Mouse (Mus musculus) limb, embryonic 11.5 days (tissue): Measurements from ENCODE around the gene Pitpnm1. TPM values are rescaled to one million over a fixed set of nuclear protein-coding genes. Genes with fewer than 3 reads are reported as not detected.

Experiments
- ATAC-seq: fragments of 200-750 bp; cut with Nextera tagmentation; 2 replicates; pipeline ENCODE4 v1.8.0; 2017; ENCODE audit warnings: low read depth; ENCODE audit not compliant: insufficient number of reproducible peaks, low FRiP score, low TSS enrichment
- DNase-seq: peaks from one replicate; pipeline ENCODE4 v3.0.0-alpha.2; 2015; ENCODE audit warnings: low spot score
- H3K27ac ChIP-seq: fragments of 300-500 bp; sonication (generic); replicated peaks from 2 replicates; pipeline ENCODE4 v1.5.1; 2014; ENCODE audit warnings: low read depth, mild to moderate bottlenecking, low read length
- H3K27me3 ChIP-seq: fragments of 300-500 bp; sonication (generic); 2 replicates; pipeline ENCODE4 v1.6.1; 2014; ENCODE audit warnings: mild to moderate bottlenecking, low read length, mixed read lengths; ENCODE audit not compliant: control insufficient read depth, insufficient read depth
- H3K36me3 ChIP-seq: fragments of 300-500 bp; sonication (generic); 2 replicates; pipeline ENCODE4 v1.6.1; 2014; ENCODE audit warnings: mild to moderate bottlenecking, low read length, moderate library complexity, mixed read lengths; ENCODE audit not compliant: control insufficient read depth, insufficient read depth
- H3K4me1 ChIP-seq: fragments of 300-500 bp; sonication (generic); 2 replicates; pipeline ENCODE4 v1.6.1; 2014; ENCODE audit warnings: low read length, mixed read lengths; ENCODE audit not compliant: control insufficient read depth, insufficient read depth
- H3K4me2 ChIP-seq: fragments of 300-500 bp; sonication (generic); 2 replicates; pipeline ENCODE4 v1.6.1; 2014; ENCODE audit warnings: low read depth, mild to moderate bottlenecking, moderate library complexity; ENCODE audit not compliant: severe bottlenecking
- H3K4me3 ChIP-seq: fragments of 300-500 bp; sonication (generic); 2 replicates; pipeline ENCODE4 v1.5.1; 2014; ENCODE audit warnings: low read depth, low read length
- H3K9ac ChIP-seq: fragments of 300-500 bp; sonication (generic); 2 replicates; pipeline ENCODE4 v1.6.1; 2014; ENCODE audit warnings: mild to moderate bottlenecking, low read length
- H3K9me3 ChIP-seq: fragments of 300-500 bp; sonication (generic); 2 replicates; pipeline ENCODE4 v1.6.1; 2016; ENCODE audit warnings: low read length; ENCODE audit not compliant: control insufficient read depth
- WGBS: fragments of 180-500 bp; shearing (Covaris S2); extraction: QIAGEN DNeasy Blood & Tissue Kit; methylation state at CpG from one replicate; pipeline ENCODE4 v1.1.7; 2014; 5-methylcytosine and 5-hydroxymethylcytosine counted together
- polyA plus RNA-seq: library from polyadenylated mRNA; unstranded; fragments of >200 nt; fragmentation: Nextera tagmentation; extraction: Ambion mirVana; gene quantifications from 2 replicates; pipeline ENCODE4 v1.2.1, GENCODE M21; 2014

Pitpnm1 gene
- polyA plus RNA-seq, 1 experiment from 2014 or later, result 4.8 TPM

DNA sequence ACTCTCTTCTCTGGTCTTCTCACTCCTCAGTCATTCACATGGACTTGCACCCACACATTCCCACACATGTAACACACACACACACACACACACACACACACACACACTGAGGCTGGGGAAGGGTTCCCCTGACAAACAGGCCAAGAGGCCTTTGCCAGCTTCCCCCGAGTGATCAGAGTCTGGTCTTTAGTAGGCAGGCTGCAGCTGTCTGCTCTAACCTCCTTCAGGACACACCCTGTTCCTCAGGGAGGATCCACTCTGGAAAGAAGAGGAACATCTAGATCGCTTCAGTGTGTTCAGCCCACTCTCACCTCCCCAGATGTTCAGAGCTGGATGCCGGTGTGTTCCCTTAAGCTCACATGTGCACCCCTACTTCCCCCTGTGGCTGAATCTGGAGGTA lies 5.5 kb upstream of the Pitpnm1 start:
- ATAC-seq (no peak), DNase-seq (no peak)
- Histone ChIP-seq H3K9me3 (no peaks in the 10 kb centered on the region), H3K4me3 (no peak overlapping the region), H3K4me1 (peaks cover 11% of the 10 kb centered on the region), H3K27ac (no peak overlapping the region), H3K9ac (no peak overlapping the region), H3K27me3 (no peaks in the 10 kb centered on the region; the same call in 1 of the 2 replicates), H3K4me2 (no peak overlapping the region), H3K36me3 (no peaks in the 10 kb centered on the region)
- 75% methylated on average over 3 of the region's 3 CpGs for WGBS

- Histone ChIP-seq H3K4me3 (no peak overlapping the region), H3K27me3 (peaks cover 2% of the 10 kb centered on the region; the same call in 1 of the 2 replicates), H3K27ac (no peak overlapping the region), H3K36me3 (no peaks in the 10 kb centered on the region), H3K9ac (no peak overlapping the region), H3K4me1 (peaks cover 15% of the 10 kb centered on the region), H3K9me3 (no peaks in the 10 kb centered on the region), H3K4me2 (no peak overlapping the region)
- 78% methylated on average over 5 of the region's 5 CpGs for WGBS
- ATAC-seq (no peak), DNase-seq (no peak)
Measured at GRCm38 (mm10) chr19:4094774-4095303, 5.0 kb upstream of the Pitpnm1 start.

- Histone ChIP-seq H3K9ac (no peak overlapping the region), H3K27me3 (peaks cover 7% of the 10 kb centered on the region), H3K4me3 (no peak overlapping the region), H3K9me3 (no peaks in the 10 kb centered on the region), H3K27ac (no peak overlapping the region), H3K4me2 (no peak overlapping the region), H3K4me1 (peaks cover 23% of the 10 kb centered on the region), H3K36me3 (no peaks in the 10 kb centered on the region)
- DNase-seq, result no peak
- no peak for ATAC-seq
- 70% methylated on average over 3 of the region's 3 CpGs for WGBS
Measured at GRCm38 (mm10) chr19:4095802-4096201, 4.0 kb upstream of the Pitpnm1 start.

DNA sequence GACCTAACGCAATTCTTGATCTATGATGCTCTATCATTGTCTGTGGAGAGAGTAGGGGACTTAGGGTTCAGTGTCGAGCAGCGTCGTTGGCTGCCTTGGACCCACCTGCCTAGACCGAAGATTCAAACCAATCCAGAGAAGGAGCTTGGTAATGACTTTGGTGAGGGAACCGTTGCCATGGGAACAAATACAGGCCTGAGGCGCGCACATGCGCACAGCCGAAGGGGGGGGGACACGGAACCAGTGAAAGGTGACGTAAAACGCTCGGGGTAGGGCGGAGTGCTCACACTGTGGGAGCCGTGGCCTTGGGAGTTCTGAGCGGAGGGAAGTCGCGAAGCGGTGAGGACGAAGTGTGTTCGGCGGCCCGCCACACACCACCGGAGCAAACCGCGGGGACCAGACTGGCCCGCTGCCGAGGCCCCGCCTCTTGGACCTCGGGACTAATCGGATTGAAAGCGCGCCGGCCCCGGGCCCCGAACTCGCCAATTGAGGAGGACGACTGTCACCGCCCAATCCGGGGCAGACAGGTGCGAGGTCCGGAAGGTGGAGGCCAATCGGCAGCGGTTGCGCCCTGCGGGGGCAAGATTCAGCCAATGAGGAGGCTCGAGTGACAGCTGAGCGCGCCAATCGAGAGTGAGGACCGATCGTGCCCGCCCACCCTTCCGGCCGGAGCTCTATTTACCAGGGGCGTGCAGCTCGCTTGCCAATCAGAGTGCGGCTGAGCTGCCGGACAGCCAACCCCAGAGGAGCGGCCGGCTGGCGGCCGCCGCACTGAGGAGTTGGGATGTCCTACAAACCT lies 3.0 kb upstream of the Pitpnm1 start, which contains the start of gene Cdk2ap2:
Gene Cdk2ap2 (plus strand): TSS at position 541 of the 799 bp plus-strand sequence.
- peak within 1 kb of the TSS; percentile 51 for H3K4me2 ChIP-seq
- peak; percentile 89 for ATAC-seq
- under 1% methylated on average over 62 of the region's 65 CpGs for WGBS
- H3K4me3 ChIP-seq, result peak within 1 kb of the TSS; percentile 55
- H3K9me3 ChIP-seq, result no peaks in the 10 kb centered on the region
- H3K4me1 ChIP-seq, result peaks cover 25% of the 10 kb centered on the region
- peak within 1 kb of the TSS; percentile 59 for H3K9ac ChIP-seq
- no peaks in the 10 kb centered on the region for H3K36me3 ChIP-seq
- peak within 1 kb of the TSS; percentile 51; the same call in 1 of the 2 replicates for H3K27ac ChIP-seq
- peaks cover 18% of the 10 kb centered on the region for H3K27me3 ChIP-seq
- peak; percentile 100 for DNase-seq

- H3K4me3 ChIP-seq, result peak overlapping the region; percentile 55
- no peaks in the 10 kb centered on the region for H3K9me3 ChIP-seq
- H3K4me1 ChIP-seq, result peaks cover 25% of the 10 kb centered on the region
- DNase-seq (peak; percentile 82), ATAC-seq (peak; percentile 40)
- WGBS, result 1% methylated on average over 21 of the region's 21 CpGs
- peak overlapping the region; percentile 23; the same call in 1 of the 2 replicates for H3K27ac ChIP-seq
- H3K4me2 ChIP-seq, result peak overlapping the region; percentile 51
- no peaks in the 10 kb centered on the region for H3K36me3 ChIP-seq
- peak overlapping the region; percentile 59 for H3K9ac ChIP-seq
- peaks cover 22% of the 10 kb centered on the region for H3K27me3 ChIP-seq
Measured at GRCm38 (mm10) chr19:4097441-4097825, 2.4 kb upstream of the Pitpnm1 start.

- Histone ChIP-seq H3K36me3 (no peaks in the 10 kb centered on the region), H3K4me1 (peaks cover 25% of the 10 kb centered on the region), H3K9ac (no peak overlapping the region), H3K4me2 (peak overlapping the region; percentile 51; the same call in 1 of the 2 replicates), H3K4me3 (no peak overlapping the region), H3K9me3 (no peaks in the 10 kb centered on the region), H3K27ac (no peak overlapping the region), H3K27me3 (peaks cover 22% of the 10 kb centered on the region)
- ATAC-seq (no peak), DNase-seq (no peak)
- WGBS, result 92% methylated on average over 13 of the region's 13 CpGs
Measured at GRCm38 (mm10) chr19:4098426-4098825, 1.4 kb upstream of the Pitpnm1 start.

DNA sequence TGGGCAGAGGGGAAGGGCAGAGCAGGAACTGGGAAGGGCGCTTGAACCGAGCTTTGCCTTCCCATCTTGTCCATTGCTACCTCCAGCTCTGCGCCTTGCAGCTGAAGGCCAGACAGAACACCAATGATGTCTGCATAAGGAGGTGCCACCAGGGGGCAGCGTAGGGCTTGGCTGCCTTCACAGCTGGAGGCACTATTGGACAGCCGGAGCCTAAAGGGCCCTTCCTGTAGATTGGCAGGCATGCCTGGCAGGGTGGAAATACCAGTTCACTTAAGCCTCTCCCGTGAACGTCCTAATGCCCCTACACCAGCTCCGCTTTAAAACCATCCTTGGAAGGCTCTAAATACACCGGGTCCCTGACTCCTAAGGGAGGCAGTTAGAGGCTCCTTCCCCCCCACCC lies 742 bp upstream of the Pitpnm1 start:
- H3K4me2 ChIP-seq, result no peak overlapping the region
- H3K9ac ChIP-seq, result no peak overlapping the region
- no peaks in the 10 kb centered on the region for H3K36me3 ChIP-seq
- no peaks in the 10 kb centered on the region for H3K9me3 ChIP-seq
- H3K4me3 ChIP-seq, result no peak overlapping the region
- 9% methylated on average over 9 of the region's 9 CpGs for WGBS
- ATAC-seq, result no peak
- H3K27me3 ChIP-seq, result peaks cover 22% of the 10 kb centered on the region
- peaks cover 25% of the 10 kb centered on the region for H3K4me1 ChIP-seq
- no peak overlapping the region for H3K27ac ChIP-seq
- DNase-seq, result peak; percentile 93

- Histone ChIP-seq H3K27ac (no peak overlapping the region), H3K4me3 (peak overlapping the region; percentile 43), H3K36me3 (no peaks in the 10 kb centered on the region), H3K27me3 (peaks cover 22% of the 10 kb centered on the region), H3K4me2 (peak overlapping the region; percentile 95), H3K9me3 (no peaks in the 10 kb centered on the region), H3K4me1 (peaks cover 28% of the 10 kb centered on the region), H3K9ac (peak overlapping the region; percentile 17; the same call in 1 of the 2 replicates)
- DNase-seq, result no peak
- ATAC-seq, result no peak
- WGBS, result under 1% methylated on average over 52 of the region's 52 CpGs
Measured at GRCm38 (mm10) chr19:4100718-4101261, 992 bp downstream of the Pitpnm1 start.
